Mouse (Mus musculus) stomach, postnatal 0 days (tissue): ENCODE results near the gene Adck2.

Experiments used
- CTCF ChIP-seq: IDR thresholded peaks from 2 replicates; pipeline ENCODE4 v1.5.1; 2016; ENCODE audit warnings: antibody characterized with exemption, low read depth, mild to moderate bottlenecking, moderate library complexity
- EP300 ChIP-seq: optimal IDR thresholded peaks from 2 replicates; pipeline ENCODE3; 2016; ENCODE audit warnings: antibody characterized with exemption

- no peak for TF ChIP-seq CTCF
- TF ChIP-seq EP300 = no peak
Observed at GRCm38 (mm10) chr6:39543769-39544420, 29.8 kb upstream of the Adck2 start.
